Mouse (Mus musculus) erythroid progenitor cell, adult 5-6 weeks (primary cell): ENCODE data around the gene Olfr1427. TPM values are rescaled to one million over a fixed set of nuclear protein-coding genes. Genes with fewer than 3 reads are reported as not detected.
"Not testable (repeated sequence)": the region's sequence is repeated elsewhere in the genome, so short reads cannot be mapped to it uniquely, and the experiment has no call there.

Experiments used
- ATAC-seq: replicated peaks from 2 replicates; pipeline ENCODE4 v1.8.0; 2016; ENCODE audit warnings: moderate number of reproducible peaks, mild to moderate bottlenecking, moderate TSS enrichment, inconsistent platforms; ENCODE audit not compliant: poor library complexity, low FRiP score, severe bottlenecking
- total RNA-seq, 2 experiments: library from RNA; stranded (forward) in 1 of 2; stranded (reverse) in 1 of 2; fragments of 150-400 nt in 1 of 2; fragments of 186-747, 209-891 nt in 1 of 2; gene quantifications; 2 replicates each; pipeline versions ENCODE4 v1.2.3 to v1.2.4; 2015 to 2017; ENCODE audit warnings: low replicate concordance in 2 of 2

Gene Olfr1427
- not detected in 2 replicates for total RNA-seq (2015; ENCODE audit: low replicate concordance)
- not detected in 2 replicates for total RNA-seq (2017; ENCODE audit: low replicate concordance)

- ATAC-seq = no peak
Observed at GRCm38 (mm10) chr19:12103234-12103633, at the start of gene Olfr1427. Gene Olfr1427, minus strand, starts transcription at chr19:12103334.

DNA sequence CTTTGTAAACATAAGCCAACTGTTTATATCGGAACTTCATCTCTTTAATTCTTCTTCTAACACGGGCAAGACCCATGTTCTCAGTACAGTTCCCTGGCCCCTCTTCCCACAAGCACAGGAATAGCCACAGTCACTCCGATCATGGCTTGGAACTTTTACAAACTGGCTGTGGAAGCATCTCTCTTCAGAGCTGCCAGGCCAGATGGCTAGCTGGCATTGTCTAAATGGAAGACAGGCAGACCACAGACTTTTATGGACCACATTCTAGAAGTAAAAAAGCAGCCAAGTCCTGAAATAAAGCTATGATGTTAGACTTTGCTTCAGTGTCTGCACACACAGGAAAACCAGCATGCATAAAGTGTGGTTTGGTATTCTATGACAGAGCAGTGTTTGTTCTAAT lies 42.3 kb upstream of the Olfr1427 start:
- no peak for ATAC-seq

GRCm38 (mm10) chr19:12143356-12143755 lies 40.2 kb upstream of the Olfr1427 start:
- no peak for ATAC-seq

DNA sequence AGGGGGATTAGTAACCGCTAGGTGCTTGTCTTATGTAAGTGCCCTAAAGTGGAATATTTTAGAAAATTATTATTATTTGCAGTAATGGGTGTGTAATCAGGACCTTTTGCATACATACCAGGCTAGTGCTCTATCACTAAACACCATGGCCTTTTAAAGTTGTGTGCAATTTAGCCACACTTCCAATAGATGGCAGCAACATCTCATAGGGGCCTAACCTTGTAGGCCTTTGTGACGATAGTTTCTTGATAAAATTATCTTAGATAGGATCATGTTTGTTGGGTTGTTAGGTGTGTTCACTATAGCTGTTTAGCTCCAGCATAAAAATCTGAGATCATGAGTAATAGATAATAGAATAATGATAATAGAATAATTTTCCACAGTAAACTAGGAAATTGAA lies 31.2 kb upstream of the Olfr1427 start:
- ATAC-seq = no peak

GRCm38 (mm10) chr19:12123103-12123502 lies 20.0 kb upstream of the Olfr1427 start, which contains the start of gene Olfr76:
Gene Olfr76, minus strand, starts transcription at chr19:12123203.
- ATAC-seq = no peak

- ATAC-seq = no peak
Observed at GRCm38 (mm10) chr19:12116464-12116863, 13.3 kb upstream of the Olfr1427 start.

DNA sequence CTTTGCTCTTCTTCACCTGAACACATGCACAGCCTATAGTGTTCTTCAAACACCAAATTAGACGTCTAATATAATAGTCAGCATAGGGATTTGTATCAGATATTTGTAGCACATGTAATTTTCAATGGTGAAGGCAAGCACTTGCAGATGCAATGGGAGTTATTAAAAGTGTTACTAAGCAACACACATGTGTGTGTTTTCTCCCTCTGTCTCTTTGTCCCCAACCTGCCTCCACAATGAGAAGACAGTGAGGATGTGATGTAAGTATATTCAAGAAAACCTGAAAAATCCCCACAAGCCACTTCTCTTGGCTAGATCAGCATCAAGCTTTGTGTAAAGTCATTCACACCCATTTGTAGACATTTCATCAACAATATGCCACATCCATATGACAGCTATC lies 12.7 kb upstream of the Olfr1427 start, which contains the start of gene Olfr1428:
Gene Olfr1428, minus strand, starts transcription at position 101 of the 400 bp plus-strand sequence.
- no peak for ATAC-seq

GRCm38 (mm10) chr19:12113807-12114206 lies 10.7 kb upstream of the Olfr1427 start:
- ATAC-seq = no peak

DNA sequence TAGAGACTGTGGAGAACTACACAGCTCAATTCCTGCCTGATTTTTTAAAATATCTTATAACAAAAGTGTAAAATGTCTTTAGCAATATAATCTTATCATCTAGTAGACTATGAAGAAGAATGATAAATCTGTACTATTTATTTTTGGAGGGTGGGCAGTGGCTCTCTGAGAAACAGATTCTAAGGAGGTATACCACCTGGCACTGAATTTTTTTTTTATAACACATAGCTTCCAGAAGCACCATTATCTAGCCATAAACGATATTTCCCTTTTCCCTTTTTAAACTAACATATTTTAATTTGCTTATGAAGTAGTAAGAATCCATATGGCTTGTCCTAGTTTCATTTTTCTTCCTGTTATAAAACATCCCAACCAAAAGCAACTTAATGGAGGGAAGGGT lies 1.4 kb upstream of the Olfr1427 start:
- no peak for ATAC-seq

GRCm38 (mm10) chr19:12091913-12092312 lies 11.2 kb downstream of the Olfr1427 start, which contains the start of gene Olfr1426:
Gene Olfr1426, minus strand, starts transcription at chr19:12092013.
- ATAC-seq = no peak

DNA sequence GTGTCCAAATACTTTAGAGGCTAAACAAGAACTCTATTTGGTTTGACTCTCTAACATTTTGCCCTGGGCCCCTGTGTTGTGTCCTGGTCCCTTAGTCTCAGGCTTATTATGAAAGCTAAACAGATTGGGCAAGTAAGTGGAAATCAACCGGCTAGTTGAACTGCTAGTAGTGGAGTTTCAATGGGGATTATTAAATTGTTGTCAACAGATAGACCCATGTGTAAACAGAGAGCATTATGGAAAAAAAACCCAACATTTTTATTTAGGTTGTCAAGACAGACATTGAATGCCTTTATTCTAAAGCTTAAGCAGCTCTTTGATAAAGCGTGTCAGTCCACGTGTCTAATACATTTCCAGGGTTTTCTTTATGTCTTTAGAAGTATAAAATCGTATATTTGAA lies 25.5 kb downstream of the Olfr1427 start, which contains the start of gene Olfr1425:
Gene Olfr1425, minus strand, starts transcription at position 101 of the 400 bp plus-strand sequence.
- ATAC-seq = not testable (repeated sequence)

- not testable (repeated sequence) for ATAC-seq
Observed at GRCm38 (mm10) chr19:12069546-12069945, 33.6 kb downstream of the Olfr1427 start.

GRCm38 (mm10) chr19:12067806-12068205 lies 35.3 kb downstream of the Olfr1427 start:
- not testable (repeated sequence) for ATAC-seq

DNA sequence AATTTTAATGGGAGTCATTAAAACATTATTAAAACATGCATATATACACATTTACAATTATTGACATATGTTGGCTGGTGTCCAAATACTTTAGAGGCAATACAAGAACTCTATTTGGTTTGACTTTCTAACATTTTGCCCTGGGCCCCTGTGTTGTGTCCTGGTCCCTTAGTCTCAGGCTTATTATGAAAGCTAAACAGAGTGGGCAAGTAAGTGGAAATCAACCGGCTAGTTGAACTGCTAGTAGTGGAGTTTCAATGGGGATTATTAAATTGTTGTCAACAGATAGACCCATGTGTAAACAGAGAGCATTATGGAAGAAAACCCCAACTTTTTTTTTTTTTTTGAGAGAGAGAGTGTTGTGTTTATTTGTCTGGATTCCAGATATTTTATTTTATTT lies 40.6 kb downstream of the Olfr1427 start, which contains the start of gene Olfr1424:
Gene Olfr1424, minus strand, starts transcription at position 101 of the 400 bp plus-strand sequence.
- not testable (repeated sequence) for ATAC-seq

Other genes starting within 250 kb of the Olfr1427 start
- gene Olfr1418, start 242.3 kb downstream of the Olfr1427 start, total RNA-seq (2015; ENCODE audit: low replicate concordance) = not detected in 2 replicates
- not detected in 2 replicates for gene Olfr1418, start 242.3 kb downstream of the Olfr1427 start, total RNA-seq (2017; ENCODE audit: low replicate concordance)
- not detected in 2 replicates for gene Olfr1419, start 228.2 kb downstream of the Olfr1427 start, total RNA-seq (2015; ENCODE audit: low replicate concordance)
- not detected in 2 replicates for gene Olfr1419, start 228.2 kb downstream of the Olfr1427 start, total RNA-seq (2017; ENCODE audit: low replicate concordance)
- not detected in 2 replicates for gene Olfr1420, start 216.8 kb downstream of the Olfr1427 start, total RNA-seq (2015; ENCODE audit: low replicate concordance)
- gene Olfr1420, start 216.8 kb downstream of the Olfr1427 start, total RNA-seq (2017; ENCODE audit: low replicate concordance) = not detected in 2 replicates
- 9.6 and 12.3 TPM in 2 replicates for gene Patl1, start 190.9 kb downstream of the Olfr1427 start, total RNA-seq (2015; ENCODE audit: low replicate concordance)
- 2.7 and 5.3 TPM in 2 replicates for gene Patl1, start 190.9 kb downstream of the Olfr1427 start, total RNA-seq (2017; ENCODE audit: low replicate concordance)
- gene Osbp, start 137.4 kb downstream of the Olfr1427 start, total RNA-seq (2015; ENCODE audit: low replicate concordance) = 23.5 and 34.6 TPM in 2 replicates
- gene Osbp, start 137.4 kb downstream of the Olfr1427 start, total RNA-seq (2017; ENCODE audit: low replicate concordance) = 32.1 and 32.3 TPM in 2 replicates
- not detected in 2 replicates for gene Olfr1423, start 62.0 kb downstream of the Olfr1427 start, total RNA-seq (2015; ENCODE audit: low replicate concordance)
- gene Olfr1423, start 62.0 kb downstream of the Olfr1427 start, total RNA-seq (2017; ENCODE audit: low replicate concordance) = not detected in 2 replicates
- gene Olfr1424, start 40.7 kb downstream of the Olfr1427 start, total RNA-seq (2015; ENCODE audit: low replicate concordance) = not detected in 2 replicates
- not detected in 2 replicates for gene Olfr1424, start 40.7 kb downstream of the Olfr1427 start, total RNA-seq (2017; ENCODE audit: low replicate concordance)
- not detected in 2 replicates for gene Olfr1425, start 25.6 kb downstream of the Olfr1427 start, total RNA-seq (2015; ENCODE audit: low replicate concordance)
- gene Olfr1425, start 25.6 kb downstream of the Olfr1427 start, total RNA-seq (2017; ENCODE audit: low replicate concordance) = not detected in 2 replicates
- not detected in 2 replicates for gene Olfr1426, start 11.3 kb downstream of the Olfr1427 start, total RNA-seq (2015; ENCODE audit: low replicate concordance)
- gene Olfr1426, start 11.3 kb downstream of the Olfr1427 start, total RNA-seq (2017; ENCODE audit: low replicate concordance) = not detected in 2 replicates
- gene Olfr1428, start 12.6 kb upstream of the Olfr1427 start, total RNA-seq (2015; ENCODE audit: low replicate concordance) = not detected in 2 replicates
- not detected in 2 replicates for gene Olfr1428, start 12.6 kb upstream of the Olfr1427 start, total RNA-seq (2017; ENCODE audit: low replicate concordance)
- gene Olfr76, start 19.9 kb upstream of the Olfr1427 start, total RNA-seq (2015; ENCODE audit: low replicate concordance) = not detected in 2 replicates
- gene Olfr76, start 19.9 kb upstream of the Olfr1427 start, total RNA-seq (2017; ENCODE audit: low replicate concordance) = not detected in 2 replicates
- not detected in 2 replicates for gene Olfr1555-ps1, start 66.8 kb upstream of the Olfr1427 start, total RNA-seq (2015; ENCODE audit: low replicate concordance)
- gene Olfr1555-ps1, start 66.8 kb upstream of the Olfr1427 start, total RNA-seq (2017; ENCODE audit: low replicate concordance) = not detected in 2 replicates
- gene Olfr1431, start 97.3 kb upstream of the Olfr1427 start, total RNA-seq (2015; ENCODE audit: low replicate concordance) = not detected in 2 replicates
- gene Olfr1431, start 97.3 kb upstream of the Olfr1427 start, total RNA-seq (2017; ENCODE audit: low replicate concordance) = not detected in 2 replicates
- gene Olfr1432, start 129.3 kb upstream of the Olfr1427 start, total RNA-seq (2015; ENCODE audit: low replicate concordance) = not detected in 2 replicates
- not detected in 2 replicates for gene Olfr1432, start 129.3 kb upstream of the Olfr1427 start, total RNA-seq (2017; ENCODE audit: low replicate concordance)
- not detected in 2 replicates for gene Olfr262, start 138.3 kb upstream of the Olfr1427 start, total RNA-seq (2015; ENCODE audit: low replicate concordance)
- not detected in 2 replicates for gene Olfr262, start 138.3 kb upstream of the Olfr1427 start, total RNA-seq (2017; ENCODE audit: low replicate concordance)
- gene Olfr235, start 157.7 kb upstream of the Olfr1427 start, total RNA-seq (2015; ENCODE audit: low replicate concordance) = not detected in 2 replicates
- gene Olfr235, start 157.7 kb upstream of the Olfr1427 start, total RNA-seq (2017; ENCODE audit: low replicate concordance) = not detected in 2 replicates
- not detected in 2 replicates for gene Olfr1434, start 176.5 kb upstream of the Olfr1427 start, total RNA-seq (2015; ENCODE audit: low replicate concordance)
- not detected in 2 replicates for gene Olfr1434, start 176.5 kb upstream of the Olfr1427 start, total RNA-seq (2017; ENCODE audit: low replicate concordance)
- not detected in 2 replicates for gene Olfr1436, start 195.8 kb upstream of the Olfr1427 start, total RNA-seq (2015; ENCODE audit: low replicate concordance)
- not detected in 2 replicates for gene Olfr1436, start 195.8 kb upstream of the Olfr1427 start, total RNA-seq (2017; ENCODE audit: low replicate concordance)
- not detected in 2 replicates for gene Olfr1437, start 221.8 kb upstream of the Olfr1427 start, total RNA-seq (2015; ENCODE audit: low replicate concordance)
- not detected in 2 replicates for gene Olfr1437, start 221.8 kb upstream of the Olfr1427 start, total RNA-seq (2017; ENCODE audit: low replicate concordance)
- not detected in 2 replicates for gene Olfr1438-ps1, start 232.6 kb upstream of the Olfr1427 start, total RNA-seq (2015; ENCODE audit: low replicate concordance)
- gene Olfr1438-ps1, start 232.6 kb upstream of the Olfr1427 start, total RNA-seq (2017; ENCODE audit: low replicate concordance) = not detected in 2 replicates